Mouse (Mus musculus): ENCODE results near the gene Ntan1. TPM values are rescaled to one million over a fixed set of nuclear protein-coding genes. Genes with fewer than 3 reads are reported as not detected.

The Ntan1 gene
- total RNA-seq, 2 experiments from 2014 or later: 79.9 to 83.7 TPM

GRCm38 (mm10) chr16:13846675-13847074 is 28.0 kb downstream of the Ntan1 start:
- Histone ChIP-seq H3K27ac (no peak overlapping the region), H3K4me3 (no peak overlapping the region)
- no peak for TF ChIP-seq CTCF (conservative IDR thresholded peaks at IDR 0.05)
- no peak for DNase-seq (ENCODE audit: low spot score in 2 of 2)

GRCm38 (mm10) chr16:13848310-13848709 is 29.7 kb downstream of the Ntan1 start:
- no peak for TF ChIP-seq CTCF (conservative IDR thresholded peaks at IDR 0.05)
- DNase-seq (ENCODE audit: low spot score in 2 of 2): no peak
- Histone ChIP-seq H3K27ac (no peak overlapping the region), H3K4me3 (no peak overlapping the region)

- no peak for DNase-seq (ENCODE audit: low spot score in 2 of 2)
- Histone ChIP-seq H3K4me3 (no peak overlapping the region), H3K27ac (no peak overlapping the region)
- TF ChIP-seq CTCF (conservative IDR thresholded peaks at IDR 0.05): no peak
Observed at GRCm38 (mm10) chr16:13851446-13851845, 32.8 kb downstream of the Ntan1 start.

GRCm38 (mm10) chr16:13853886-13854285 is 35.2 kb downstream of the Ntan1 start:
- no peak for DNase-seq (ENCODE audit: low spot score in 2 of 2)
- no peak overlapping the region for H3K4me3 ChIP-seq
- no peak for TF ChIP-seq CTCF (conservative IDR thresholded peaks at IDR 0.05)
- H3K27ac ChIP-seq: no peak overlapping the region

GRCm38 (mm10) chr16:13866076-13866475 is 47.4 kb downstream of the Ntan1 start:
- no peak for TF ChIP-seq CTCF (conservative IDR thresholded peaks at IDR 0.05)

GRCm38 (mm10) chr16:13866616-13867015 is 48.0 kb downstream of the Ntan1 start:
- DNase-seq (ENCODE audit: low spot score in 2 of 2): no peak
- no peak overlapping the region for H3K4me3 ChIP-seq
- TF ChIP-seq CTCF (conservative IDR thresholded peaks at IDR 0.05): no peak
- H3K27ac ChIP-seq: peak overlapping the region; percentile 84

More at GRCm38 (mm10) chr16:13866076-13866475, 47.4 kb downstream of the Ntan1 start:
- DNase-seq (ENCODE audit: low spot score in 2 of 2): no peak
- H3K27ac ChIP-seq: no peak overlapping the region
- H3K4me3 ChIP-seq: no peak overlapping the region

GRCm38 (mm10) chr16:13867406-13867805 is 48.8 kb downstream of the Ntan1 start:
- Histone ChIP-seq H3K27ac (peak overlapping the region; percentile 84), H3K4me3 (peak overlapping the region; percentile 45)
- peak; percentile 22 to 35 for DNase-seq (ENCODE audit: low spot score in 2 of 2)

GRCm38 (mm10) chr16:13867910-13868514 is 49.4 kb downstream of the Ntan1 start:
- H3K4me3 ChIP-seq: peak overlapping the region; percentile 45
- DNase-seq (ENCODE audit: low spot score in 2 of 2): no peak
- no peak for TF ChIP-seq CTCF (conservative IDR thresholded peaks at IDR 0.05)
- H3K27ac ChIP-seq: peak overlapping the region; percentile 84

- no peak overlapping the region for H3K4me3 ChIP-seq
- no peak overlapping the region for H3K27ac ChIP-seq
- peak in 1 of 2 experiments; percentile 18 for DNase-seq (ENCODE audit: low spot score in 2 of 2)
- no peak for TF ChIP-seq CTCF (conservative IDR thresholded peaks at IDR 0.05)
Observed at GRCm38 (mm10) chr16:13875483-13875882, 56.8 kb downstream of the Ntan1 start.

- DNase-seq (ENCODE audit: low spot score in 2 of 2): no peak
- TF ChIP-seq CTCF (conservative IDR thresholded peaks at IDR 0.05): no peak
- H3K27ac ChIP-seq: peak overlapping the region; percentile 25; the same call in 1 of the 2 replicates
- no peak overlapping the region for H3K4me3 ChIP-seq
Observed at GRCm38 (mm10) chr16:13883094-13883774, 64.6 kb downstream of the Ntan1 start.

Small RNA genes within 50 kb of the gene (microRNA-seq; reads per million reads assigned to microRNA genes)
- 0 reads per million in 2 experiments for gene Gm27734

Other genes with a start within 250 kb of the Ntan1 start
- gene Parn, start 150.7 kb upstream of the Ntan1 start, total RNA-seq (2021): 10 to 100 TPM; 23.5 to 25.6 TPM
- gene Bfar, start 147.0 kb upstream of the Ntan1 start, total RNA-seq (2021): 10 to 100 TPM; 40.0 to 45.2 TPM
- 1 to 10 TPM; 3.5 to 4.0 TPM for gene 3110001I22Rik, start 146.9 kb upstream of the Ntan1 start, total RNA-seq (2021)
- not detected for gene Pla2g10, start 87.9 kb upstream of the Ntan1 start, total RNA-seq (2021)
- gene Rrn3, start 38.1 kb upstream of the Ntan1 start, total RNA-seq (2021): 10 to 100 TPM; 47.2 to 51.4 TPM
- 10 to 100 TPM; 72.8 to 74.1 TPM for gene Pdxdc1, start 84.3 kb downstream of the Ntan1 start, total RNA-seq (2021)
- 10 to 100 TPM; 67.5 to 71.3 TPM for gene Mpv17l, start 84.3 kb downstream of the Ntan1 start, total RNA-seq (2021)
- gene 2900011O08Rik, start 167.8 kb downstream of the Ntan1 start, total RNA-seq (2021): 100 to 1,000 TPM; 248 to 261 TPM
- gene Ifitm7, start 168.0 kb downstream of the Ntan1 start, total RNA-seq (2021): 1 to 10 TPM; 1.8 to 2.4 TPM

Measured in layer of hippocampus, adult 2 months (tissue).